Mouse (Mus musculus) liver, embryonic 14 days (tissue): ENCODE data around the gene Gm15056. TPM values are rescaled to one million over a fixed set of nuclear protein-coding genes. Genes with fewer than 3 reads are reported as not detected.

Experiments
- polyA plus RNA-seq: library from polyadenylated mRNA; depleted of rRNA; stranded (reverse); fragments of >200 nt; gene quantifications from 2 replicates; pipeline ENCODE4 v1.2.3, GENCODE M21; 2012; rRNA removed

Gene Gm15056
- polyA plus RNA-seq = not detected in 2 replicates

DNA sequence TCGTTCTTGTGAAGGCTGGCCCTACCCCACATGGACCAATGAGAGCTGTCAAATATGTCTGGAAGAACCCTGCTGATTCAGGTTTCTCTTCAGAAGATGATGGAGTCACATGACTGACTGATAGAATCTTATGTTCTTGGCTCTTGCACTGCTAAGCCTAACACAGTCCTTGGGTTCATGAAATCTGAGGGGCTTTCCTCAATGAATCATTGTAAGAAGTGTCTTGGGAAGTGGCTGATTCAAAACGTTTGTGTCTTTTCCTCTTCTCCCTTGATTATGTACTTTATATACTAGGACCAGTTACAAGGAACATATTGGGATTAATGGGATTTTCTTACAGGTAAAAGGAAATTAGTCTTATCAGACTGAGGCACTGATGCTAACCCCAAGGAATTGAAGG lies at the start of gene Gm15056:
Gene Gm15056 (minus strand): TSS at position 101 of the 400 bp plus-strand sequence.

DNA sequence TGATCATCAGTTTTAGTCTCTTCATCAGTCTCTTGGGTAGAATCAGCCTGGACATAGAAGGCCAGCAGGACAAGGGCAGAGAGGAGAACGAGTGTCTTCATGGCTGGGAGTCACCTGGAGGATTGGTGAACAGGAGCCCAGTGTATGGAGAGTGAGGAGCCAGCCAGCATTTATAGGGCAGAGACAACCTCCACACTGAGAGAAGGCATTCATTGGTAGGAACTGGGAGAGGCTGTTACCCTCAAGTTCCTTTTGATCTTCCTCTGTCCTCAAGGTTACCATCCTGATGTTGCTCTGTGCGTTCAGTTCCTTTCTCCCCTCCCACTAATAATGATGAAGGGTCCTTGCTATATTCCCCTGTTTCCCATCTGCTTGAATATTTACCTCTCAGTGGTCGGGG lies 42.2 kb upstream of the Gm15056 start, which contains the start of gene AY761185:
Gene AY761185 (minus strand): TSS at position 101 of the 400 bp plus-strand sequence.

DNA sequence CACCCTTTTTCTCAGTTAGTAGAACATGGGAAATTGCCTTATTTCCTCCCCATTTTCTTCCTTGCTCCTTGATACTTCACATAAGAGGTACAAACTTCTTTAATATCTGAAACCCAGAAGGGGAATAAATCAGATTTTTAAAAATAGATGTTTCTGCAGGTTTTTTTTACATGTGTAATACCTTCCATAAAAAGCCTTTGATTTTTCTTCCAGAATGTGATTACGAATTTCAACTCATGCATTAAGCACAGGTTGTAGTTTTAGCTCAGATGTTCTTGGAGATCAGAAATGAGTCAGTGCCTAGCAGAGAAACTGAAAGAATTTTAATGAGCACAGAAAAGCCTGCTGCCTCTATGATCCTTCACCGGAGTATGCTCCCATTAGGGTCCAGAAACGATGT lies 19.5 kb upstream of the Gm15056 start, which contains the start of gene Gm6040:
Gene Gm6040 (minus strand): TSS at position 101 of the 400 bp plus-strand sequence.

DNA sequence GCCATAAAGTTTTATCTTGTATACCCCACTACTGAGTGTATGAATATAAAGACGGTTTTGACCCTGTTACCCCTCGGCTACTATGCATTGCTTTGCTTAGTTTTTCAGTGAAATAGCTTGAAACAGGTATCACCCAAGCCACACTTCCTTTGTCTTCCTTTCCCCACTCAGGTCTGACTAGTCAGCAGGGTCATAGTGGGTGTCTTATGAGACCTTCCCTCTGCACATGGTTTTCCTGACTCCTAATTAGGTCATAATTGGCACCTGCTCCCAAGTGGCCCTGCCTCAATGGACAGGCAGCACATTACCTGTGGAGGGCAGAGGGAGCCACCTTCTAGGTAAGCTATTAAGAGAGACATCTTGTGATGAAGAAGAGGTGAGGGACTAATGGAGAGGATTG lies 10.1 kb downstream of the Gm15056 start, which contains the start of gene Defb33:
Gene Defb33 (plus strand): TSS at position 301 of the 400 bp plus-strand sequence.

Other genes starting within 250 kb of the Gm15056 start
- not detected in 2 replicates for gene Defb33, start 10.0 kb downstream of the Gm15056 start, polyA plus RNA-seq
- not detected in 2 replicates for gene Gm6040, start 19.4 kb upstream of the Gm15056 start, polyA plus RNA-seq
- not detected in 2 replicates for gene AY761185, start 42.1 kb upstream of the Gm15056 start, polyA plus RNA-seq
- gene Defa21, start 122.9 kb upstream of the Gm15056 start, polyA plus RNA-seq = not detected in 2 replicates
- gene Defa23, start 152.4 kb upstream of the Gm15056 start, polyA plus RNA-seq = not detected in 2 replicates
- not detected in 2 replicates for gene Defa35, start 162.4 kb upstream of the Gm15056 start, polyA plus RNA-seq
- gene Defa25, start 181.8 kb upstream of the Gm15056 start, polyA plus RNA-seq = not detected in 2 replicates
- not detected in 2 replicates for gene Gm14851, start 193.4 kb upstream of the Gm15056 start, polyA plus RNA-seq
- not detected in 2 replicates for gene Defa30, start 232.0 kb upstream of the Gm15056 start, polyA plus RNA-seq